Mouse (Mus musculus) heart, embryonic 12.5 days (tissue): ENCODE measurements around the gene F13a1. TPM values are rescaled to one million over a fixed set of nuclear protein-coding genes. Genes with fewer than 3 reads are reported as not detected.

ENCODE experiments used
- ATAC-seq: fragments of 200-750 bp; cut with Nextera tagmentation; 2 replicates; pipeline ENCODE4 v1.8.0; 2017; ENCODE audit warnings: moderate TSS enrichment, moderate library complexity; ENCODE audit not compliant: insufficient number of reproducible peaks, low FRiP score
- H3K27ac ChIP-seq: fragments of 300-500 bp; sonication (generic); 2 replicates; pipeline ENCODE4 v1.5.1; 2016; ENCODE audit warnings: mild to moderate bottlenecking, moderate library complexity; ENCODE audit not compliant: poor library complexity, severe bottlenecking
- H3K27me3 ChIP-seq: fragments of 300-500 bp; sonication (generic); replicated peaks from 2 replicates; pipeline ENCODE4 v1.6.1; 2016; ENCODE audit warnings: mild to moderate bottlenecking, moderate library complexity
- H3K36me3 ChIP-seq: fragments of 300-500 bp; sonication (generic); 2 replicates; pipeline ENCODE4 v1.6.1; 2016; ENCODE audit warnings: mild to moderate bottlenecking, moderate library complexity
- H3K4me1 ChIP-seq: fragments of 300-500 bp; sonication (generic); replicated peaks from 2 replicates; pipeline ENCODE4 v1.6.1; 2016; ENCODE audit warnings: mild to moderate bottlenecking
- H3K4me2 ChIP-seq: fragments of 300-500 bp; sonication (generic); 2 replicates; pipeline ENCODE4 v1.6.1; 2016; ENCODE audit warnings: mild to moderate bottlenecking, moderate library complexity
- H3K4me3 ChIP-seq: fragments of 300-500 bp; sonication (generic); 2 replicates; pipeline ENCODE4 v1.5.1; 2016; ENCODE audit warnings: mild to moderate bottlenecking
- H3K9ac ChIP-seq: fragments of 300-500 bp; sonication (generic); 2 replicates; pipeline ENCODE4 v1.6.1; 2016; ENCODE audit warnings: mild to moderate bottlenecking, moderate library complexity
- H3K9me3 ChIP-seq: fragments of 300-500 bp; sonication (generic); replicated peaks from 2 replicates; pipeline ENCODE4 v1.6.1; 2016; ENCODE audit warnings: mild to moderate bottlenecking, moderate library complexity
- WGBS: fragments of 180-500 bp; shearing (Covaris S2); methylation state at CpG from one replicate; pipeline ENCODE4 v1.1.7; 2016; 5-methylcytosine and 5-hydroxymethylcytosine counted together
- polyA plus RNA-seq: library from polyadenylated mRNA; unstranded; fragments of >200 nt; fragmentation: Nextera tagmentation; extraction: Ambion mirVana; gene quantifications from 2 replicates; pipeline ENCODE4 v1.2.1, GENCODE M21; 2016

The F13a1 gene
- 4.8 and 4.9 TPM in 2 replicates for polyA plus RNA-seq

DNA sequence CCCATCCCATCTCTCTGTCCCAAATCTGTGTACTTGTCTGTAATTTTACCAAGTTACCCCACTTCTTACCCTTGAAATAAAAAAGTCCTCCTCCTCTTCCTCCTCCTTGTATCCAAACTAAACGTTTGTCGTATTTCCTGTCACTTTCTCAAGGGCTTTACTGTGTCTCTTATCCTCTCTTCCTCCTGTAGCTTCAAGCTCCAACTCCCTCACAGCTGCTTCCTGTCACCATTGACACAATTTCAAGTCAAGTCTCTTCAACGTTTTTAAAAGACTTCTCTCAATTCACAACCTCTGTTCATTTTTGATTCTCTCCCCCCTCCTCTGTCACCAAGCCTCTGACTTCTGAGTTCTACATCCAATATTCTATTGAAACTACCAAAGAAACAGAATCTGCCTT, at the start of gene F13a1:
F13a1 (minus strand) TSS at position 119 of the 400 bp plus-strand sequence.
- no peaks in the 10 kb centered on the region for H3K9me3 ChIP-seq
- no peaks in the 10 kb centered on the region for H3K36me3 ChIP-seq
- H3K4me3 ChIP-seq, result no peak within 1 kb of the TSS
- H3K9ac ChIP-seq, result no peak within 1 kb of the TSS
- WGBS, result 34% methylated on average over 3 of the region's 3 CpGs
- no peak within 1 kb of the TSS for H3K27ac ChIP-seq
- H3K27me3 ChIP-seq, result no peaks in the 10 kb centered on the region
- H3K4me1 ChIP-seq, result no peaks in the 10 kb centered on the region
- H3K4me2 ChIP-seq, result no peak within 1 kb of the TSS
- ATAC-seq, result no peak

DNA sequence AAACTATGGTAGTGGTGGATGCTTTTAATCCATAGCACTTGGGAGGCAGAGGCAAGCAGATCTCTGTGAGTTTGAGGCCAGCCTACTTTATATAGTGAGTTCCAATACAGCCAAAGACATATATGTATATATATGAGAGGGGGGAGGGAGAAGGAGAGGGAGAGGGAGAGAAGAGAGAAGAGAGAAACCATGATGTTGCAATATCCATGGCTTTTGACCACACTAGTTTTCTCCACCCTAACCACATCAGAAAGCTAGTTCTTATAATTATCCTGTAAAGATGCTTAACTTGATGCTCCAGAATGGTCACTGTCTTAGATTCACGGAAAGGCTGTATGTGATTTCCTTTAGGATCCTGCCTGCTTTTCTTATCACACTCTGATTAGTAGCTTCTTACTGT, 41.6 kb upstream of the F13a1 start:
- ATAC-seq, result no peak
- no peaks in the 10 kb centered on the region for H3K36me3 ChIP-seq
- WGBS, result 82% methylated on average over 1 of the region's 1 CpGs
- no peaks in the 10 kb centered on the region for H3K9me3 ChIP-seq
- H3K9ac ChIP-seq, result no peak overlapping the region
- H3K27me3 ChIP-seq, result no peaks in the 10 kb centered on the region; the same call in 1 of the 2 replicates
- no peak overlapping the region for H3K4me3 ChIP-seq
- H3K4me1 ChIP-seq, result no peaks in the 10 kb centered on the region
- no peak overlapping the region for H3K4me2 ChIP-seq
- H3K27ac ChIP-seq, result no peak overlapping the region

DNA sequence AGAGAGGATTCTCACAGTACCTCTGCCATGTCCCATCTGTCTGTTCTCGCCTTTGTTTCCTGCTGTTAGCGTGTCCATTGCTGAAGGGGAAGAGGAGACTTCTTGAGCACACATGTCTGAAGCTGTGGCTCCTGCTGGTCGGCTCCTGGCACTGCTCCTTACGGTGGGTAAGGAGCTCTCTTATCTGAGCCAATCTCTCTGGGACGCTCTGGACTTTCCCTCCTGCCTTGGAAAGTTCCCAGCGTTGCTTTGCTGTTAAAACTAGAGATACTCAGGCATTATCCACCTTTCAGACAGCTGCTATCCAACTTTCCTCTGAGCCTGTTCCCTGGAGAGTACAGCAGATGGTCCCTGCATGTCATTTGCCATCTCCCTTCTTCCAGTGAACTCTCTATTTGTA, 39.1 kb upstream of the F13a1 start:
- Histone ChIP-seq H3K9ac (no peak overlapping the region), H3K4me3 (no peak overlapping the region), H3K27me3 (no peaks in the 10 kb centered on the region; the same call in 1 of the 2 replicates), H3K4me1 (no peaks in the 10 kb centered on the region), H3K27ac (no peak overlapping the region), H3K36me3 (no peaks in the 10 kb centered on the region), H3K4me2 (no peak overlapping the region), H3K9me3 (no peaks in the 10 kb centered on the region)
- 46% methylated on average over 6 of the region's 6 CpGs for WGBS
- ATAC-seq, result no peak

DNA sequence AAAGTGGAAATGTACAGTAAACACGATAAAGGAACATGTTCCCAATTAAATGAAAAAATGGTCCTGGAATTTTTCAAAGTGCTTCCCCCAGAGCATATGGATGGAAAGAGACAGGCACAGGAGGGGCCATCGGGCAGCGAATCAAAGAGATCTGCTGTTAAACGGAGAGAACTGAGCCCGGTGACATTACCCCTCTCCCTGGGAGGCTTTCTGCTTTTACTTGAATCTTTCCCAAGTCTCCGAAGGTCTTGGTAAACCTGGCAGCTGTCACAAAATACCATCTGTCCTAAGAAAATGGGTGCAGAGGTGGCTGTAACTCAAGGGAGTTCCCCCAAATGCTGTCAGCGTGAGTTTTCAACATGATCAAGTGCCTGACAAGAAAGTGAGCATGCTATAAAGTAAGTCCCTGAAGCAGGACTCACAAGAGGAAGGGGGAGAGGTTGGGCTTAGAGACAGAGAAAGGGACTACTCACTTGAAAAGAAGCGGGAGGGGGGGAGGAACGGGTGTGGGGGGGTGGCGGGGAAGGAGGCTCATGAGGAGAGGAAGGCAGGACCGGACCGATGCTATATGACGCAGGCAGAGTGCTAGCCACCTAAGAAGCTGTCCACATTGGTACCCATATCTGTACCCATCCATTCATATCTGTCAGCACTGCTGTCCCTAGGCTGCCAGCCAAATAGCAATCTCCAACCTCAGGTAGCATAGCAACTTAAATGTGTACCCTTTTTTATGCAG, 31.6 kb upstream of the F13a1 start:
- no peak for ATAC-seq
- Histone ChIP-seq H3K9ac (no peak overlapping the region), H3K27me3 (no peaks in the 10 kb centered on the region), H3K4me2 (no peak overlapping the region), H3K4me3 (no peak overlapping the region), H3K27ac (no peak overlapping the region), H3K4me1 (0 out of 2 replicates have a peak, but pooled peaks cover 5% of the 10 kb centered on the region), H3K36me3 (no peaks in the 10 kb centered on the region), H3K9me3 (no peaks in the 10 kb centered on the region)
- 58% methylated on average over 13 of the region's 13 CpGs for WGBS

DNA sequence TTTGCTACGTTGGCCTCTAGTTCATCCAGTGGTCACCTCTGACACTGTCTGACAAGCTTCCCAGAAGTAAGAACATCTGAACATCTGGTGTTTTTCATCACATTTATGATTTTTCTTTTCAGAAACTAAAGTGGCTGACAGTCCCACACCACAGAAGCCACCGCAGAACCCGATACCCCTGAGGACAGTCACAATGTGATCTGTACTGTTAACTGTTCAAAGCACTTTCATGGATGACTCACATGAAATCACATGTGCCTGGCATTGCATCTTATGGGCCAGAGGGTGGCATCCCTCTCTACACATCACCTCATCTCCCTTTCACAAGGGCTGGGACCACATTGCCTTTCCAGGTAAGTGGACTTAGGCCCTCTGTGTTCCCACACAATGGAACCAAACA, 21.3 kb upstream of the F13a1 start:
- H3K27me3 ChIP-seq, result no peaks in the 10 kb centered on the region
- H3K27ac ChIP-seq, result no peak overlapping the region
- no peaks in the 10 kb centered on the region for H3K36me3 ChIP-seq
- H3K4me3 ChIP-seq, result no peak overlapping the region
- H3K9me3 ChIP-seq, result no peaks in the 10 kb centered on the region
- no peaks in the 10 kb centered on the region for H3K4me1 ChIP-seq
- no peak overlapping the region for H3K9ac ChIP-seq
- no peak overlapping the region for H3K4me2 ChIP-seq
- ATAC-seq, result no peak
- WGBS, result 75% methylated on average over 3 of the region's 3 CpGs

DNA sequence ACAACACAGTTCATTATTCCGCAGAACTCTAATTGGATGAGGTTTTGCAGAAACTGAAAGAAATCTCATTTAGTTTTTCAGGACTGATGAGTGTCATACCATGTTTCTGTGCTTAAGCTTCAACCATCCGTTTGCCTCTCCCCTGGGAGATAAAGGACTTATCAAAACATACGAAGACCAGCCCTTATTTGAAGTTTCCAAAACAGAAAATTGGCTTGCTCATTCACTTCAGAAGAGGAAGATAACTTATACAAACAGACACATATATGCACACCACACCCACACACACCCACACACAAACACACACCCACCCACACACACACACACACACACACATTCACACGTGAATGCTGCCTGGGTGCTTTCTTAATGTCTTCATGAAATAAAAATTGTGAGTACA, 20.8 kb upstream of the F13a1 start:
- no peak for ATAC-seq
- no peaks in the 10 kb centered on the region for H3K4me1 ChIP-seq
- no peak overlapping the region for H3K9ac ChIP-seq
- no peaks in the 10 kb centered on the region for H3K9me3 ChIP-seq
- WGBS, result 46% methylated on average over 4 of the region's 4 CpGs
- H3K4me2 ChIP-seq, result no peak overlapping the region
- H3K36me3 ChIP-seq, result no peaks in the 10 kb centered on the region
- no peak overlapping the region for H3K27ac ChIP-seq
- H3K4me3 ChIP-seq, result no peak overlapping the region
- H3K27me3 ChIP-seq, result no peaks in the 10 kb centered on the region

DNA sequence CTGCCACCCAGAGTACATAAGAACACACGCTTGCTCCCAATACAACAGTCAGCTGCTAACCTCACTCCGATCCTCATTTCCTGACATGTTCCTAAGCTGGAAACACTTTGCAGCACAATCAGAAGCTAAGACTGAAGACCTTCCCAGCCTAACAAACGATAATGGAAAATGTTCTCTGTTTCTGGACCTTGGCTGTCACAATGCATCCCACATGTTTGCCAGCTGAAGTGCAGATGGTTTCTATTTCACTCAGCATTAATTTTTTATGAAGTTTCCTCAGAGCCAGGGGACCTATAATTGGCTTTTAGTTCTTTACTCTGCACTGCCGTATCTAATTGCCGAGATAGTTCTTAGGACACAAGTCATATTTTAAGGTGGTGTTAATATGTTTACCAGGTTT, 10.8 kb upstream of the F13a1 start:
- no peak overlapping the region for H3K27ac ChIP-seq
- H3K9ac ChIP-seq, result no peak overlapping the region
- no peaks in the 10 kb centered on the region for H3K27me3 ChIP-seq
- no peaks in the 10 kb centered on the region for H3K36me3 ChIP-seq
- H3K4me1 ChIP-seq, result 0 out of 2 replicates have a peak, but pooled peaks cover 5% of the 10 kb centered on the region
- WGBS, result 73% methylated on average over 5 of the region's 5 CpGs
- no peak overlapping the region for H3K4me2 ChIP-seq
- ATAC-seq, result no peak
- H3K9me3 ChIP-seq, result no peaks in the 10 kb centered on the region
- H3K4me3 ChIP-seq, result no peak overlapping the region

DNA sequence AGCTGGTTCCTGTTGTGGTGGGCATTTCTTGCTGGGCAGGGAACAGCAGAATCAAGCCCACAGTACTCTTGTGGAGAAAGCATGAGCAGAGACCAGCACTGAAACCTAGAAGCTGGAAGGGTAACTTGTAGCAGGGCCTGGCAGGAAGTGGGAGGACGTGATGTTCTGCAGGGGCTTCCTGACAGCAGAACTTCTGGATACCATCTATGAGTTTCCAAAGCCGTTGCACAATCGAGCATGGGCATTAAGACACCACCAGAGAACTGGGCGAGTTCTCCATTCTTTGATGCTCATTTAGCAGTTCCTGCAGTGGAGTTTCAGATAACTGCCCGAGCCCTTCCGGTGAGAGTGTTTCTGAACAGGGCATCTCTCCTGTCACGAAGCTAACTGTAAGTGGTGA, 6.6 kb upstream of the F13a1 start:
- no peak overlapping the region for H3K4me2 ChIP-seq
- 39% methylated on average over 7 of the region's 7 CpGs for WGBS
- H3K27me3 ChIP-seq, result no peaks in the 10 kb centered on the region
- H3K9me3 ChIP-seq, result no peaks in the 10 kb centered on the region
- no peak for ATAC-seq
- no peak overlapping the region for H3K9ac ChIP-seq
- no peaks in the 10 kb centered on the region for H3K36me3 ChIP-seq
- H3K4me1 ChIP-seq, result 0 out of 2 replicates have a peak, but pooled peaks cover 5% of the 10 kb centered on the region
- no peak overlapping the region for H3K27ac ChIP-seq
- H3K4me3 ChIP-seq, result no peak overlapping the region

DNA sequence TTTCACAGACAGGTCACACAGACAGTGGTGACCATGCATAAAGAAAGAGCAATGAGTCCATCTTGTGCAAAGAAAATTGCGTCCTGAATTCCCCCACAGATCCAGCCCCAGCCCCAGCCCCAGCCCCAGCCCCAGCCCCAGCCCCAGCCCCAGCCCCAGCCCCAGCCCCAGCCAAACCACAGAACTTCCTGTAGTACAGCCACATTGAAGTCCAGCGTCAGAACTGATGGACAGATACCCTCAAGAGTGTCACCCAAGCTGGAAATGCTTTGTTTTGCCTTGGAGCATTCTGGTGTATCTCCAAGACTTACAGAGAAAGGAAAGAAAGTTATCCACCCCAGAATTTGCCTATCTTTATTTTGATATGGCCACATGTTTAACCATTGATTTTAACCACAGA, 413 bp downstream of the F13a1 start:
- no peak overlapping the region for H3K4me2 ChIP-seq
- no peak for ATAC-seq

DNA sequence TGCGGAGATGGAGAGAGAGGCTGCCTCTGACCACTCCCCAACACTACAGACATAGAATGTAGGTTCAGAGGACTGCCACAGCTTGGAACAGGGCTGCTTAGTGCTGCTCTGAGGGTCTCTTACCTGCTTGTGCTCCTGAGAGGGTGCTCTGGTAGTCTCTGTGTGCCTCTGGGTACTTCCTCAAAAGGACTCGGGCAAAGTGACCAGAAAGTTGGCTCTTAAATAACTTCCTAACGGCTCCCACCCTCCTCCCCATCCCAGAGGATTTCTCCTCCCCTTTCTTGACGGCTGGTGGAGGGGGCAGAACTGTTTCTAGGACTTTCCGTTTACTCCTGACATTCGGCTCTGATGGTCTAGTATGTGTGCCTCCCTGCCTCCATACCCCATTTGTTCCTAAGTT, 1.0 kb downstream of the F13a1 start:
- no peaks in the 10 kb centered on the region for H3K27me3 ChIP-seq
- no peaks in the 10 kb centered on the region for H3K4me1 ChIP-seq
- no peak overlapping the region for H3K9ac ChIP-seq
- H3K4me3 ChIP-seq, result no peak overlapping the region
- 0 out of 2 replicates have a peak, but pooled peaks cover 2% of the 10 kb centered on the region for H3K9me3 ChIP-seq
- WGBS, result 62% methylated on average over 6 of the region's 6 CpGs
- H3K27ac ChIP-seq, result no peak overlapping the region
- no peak overlapping the region for H3K4me2 ChIP-seq
- no peak for ATAC-seq
- H3K36me3 ChIP-seq, result no peaks in the 10 kb centered on the region

More for the DNA sequence above, 413 bp downstream of the F13a1 start:
- Histone ChIP-seq H3K27me3 (no peaks in the 10 kb centered on the region), H3K4me3 (no peak overlapping the region), H3K9ac (no peak overlapping the region), H3K9me3 (no peaks in the 10 kb centered on the region), H3K4me1 (no peaks in the 10 kb centered on the region), H3K27ac (no peak overlapping the region), H3K36me3 (no peaks in the 10 kb centered on the region)
- 48% methylated on average over 2 of the region's 2 CpGs for WGBS

DNA sequence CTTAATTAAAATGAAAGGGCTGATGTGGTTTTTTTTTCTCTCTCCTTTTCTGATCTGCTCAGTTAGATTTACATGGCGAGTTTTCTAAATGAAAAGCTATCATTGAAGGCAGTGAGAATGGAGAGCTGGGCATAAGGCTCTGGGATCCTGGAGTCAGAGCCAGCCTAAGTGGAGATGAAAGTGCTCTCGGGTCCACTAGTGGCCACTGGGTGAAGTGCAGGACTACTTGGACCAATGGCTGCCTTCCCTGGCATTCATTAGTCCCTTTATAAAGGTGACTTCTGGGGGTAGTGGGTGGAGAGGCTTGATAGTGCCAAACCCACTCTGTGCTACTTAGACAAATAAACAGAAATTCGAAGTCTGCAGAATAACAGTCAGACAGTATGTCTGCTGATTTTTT, 5.0 kb downstream of the F13a1 start:
- 84% methylated on average over 3 of the region's 3 CpGs for WGBS
- Histone ChIP-seq H3K27ac (no peak overlapping the region), H3K9me3 (0 out of 2 replicates have a peak, but pooled peaks cover 4% of the 10 kb centered on the region), H3K4me1 (no peaks in the 10 kb centered on the region), H3K4me3 (no peak overlapping the region), H3K27me3 (no peaks in the 10 kb centered on the region), H3K9ac (no peak overlapping the region), H3K36me3 (no peaks in the 10 kb centered on the region), H3K4me2 (no peak overlapping the region)
- no peak for ATAC-seq

DNA sequence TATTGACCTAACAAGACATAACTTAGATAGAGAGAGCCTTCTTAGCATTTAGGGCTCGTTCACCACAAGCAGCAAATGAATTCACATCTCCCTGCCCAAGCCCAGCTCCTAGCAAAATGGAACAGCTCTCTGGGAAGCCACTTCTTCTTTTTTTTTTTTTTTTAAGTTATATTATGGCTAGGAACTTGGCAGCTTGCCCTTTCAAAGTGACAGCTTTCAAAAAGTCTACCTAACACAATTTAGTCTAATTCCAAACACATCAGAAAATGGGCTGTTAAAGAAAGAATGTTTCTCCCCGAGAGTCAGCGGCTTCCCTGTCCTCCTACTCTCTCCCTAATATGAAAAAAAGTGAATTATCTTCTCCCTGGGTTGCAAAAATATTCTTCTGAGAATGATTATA, 15.3 kb downstream of the F13a1 start:
- Histone ChIP-seq H3K36me3 (no peaks in the 10 kb centered on the region), H3K4me2 (no peak overlapping the region), H3K4me3 (no peak overlapping the region), H3K4me1 (no peaks in the 10 kb centered on the region; the same call in 1 of the 2 replicates), H3K9ac (no peak overlapping the region), H3K27me3 (no peaks in the 10 kb centered on the region), H3K9me3 (no peaks in the 10 kb centered on the region), H3K27ac (no peak overlapping the region)
- 67% methylated on average over 3 of the region's 3 CpGs for WGBS
- ATAC-seq, result no peak
